Mouse (Mus musculus) spleen, adult 2 months (tissue): ENCODE results near the gene Mid1. TPM values are rescaled to one million over a fixed set of nuclear protein-coding genes. Genes with fewer than 3 reads are reported as not detected.
"Not testable (repeated sequence)": the region's sequence is repeated elsewhere in the genome, so short reads cannot be mapped to it uniquely, and the experiment has no call there.

ENCODE experiments used
- DNase-seq, 2 experiments: peaks; one replicate each; pipeline versions ENCODE4 v3.0.0 to v3.0.0-alpha.2; 2012 to 2021; ENCODE audit warnings: low spot score in 2 of 2, low read depth in 1 of 2
- H3K27ac ChIP-seq: fragments of 200-500 bp; 2 replicates; pipeline ENCODE4 v1.5.1; 2012; ENCODE audit warnings: low read length, inconsistent platforms; ENCODE audit not compliant: insufficient read depth
- H3K27me3 ChIP-seq: fragments of 200-500 bp; 2 replicates; pipeline ENCODE4 v1.6.1; 2012; ENCODE audit warnings: mild to moderate bottlenecking, moderate library complexity, low read length, inconsistent platforms; ENCODE audit not compliant: control insufficient read depth, insufficient read depth
- H3K36me3 ChIP-seq: fragments of 200-500 bp; 2 replicates; pipeline ENCODE4 v1.6.1; 2012; ENCODE audit warnings: mild to moderate bottlenecking, low read length, inconsistent platforms; ENCODE audit not compliant: control insufficient read depth, insufficient read depth
- H3K4me1 ChIP-seq: fragments of 200-500 bp; 2 replicates; pipeline ENCODE4 v1.6.1; 2011; ENCODE audit warnings: inconsistent platforms; ENCODE audit not compliant: control insufficient read depth, insufficient read depth, insufficient read length
- H3K4me3 ChIP-seq: fragments of 200-500 bp; 2 replicates; pipeline ENCODE4 v1.5.1; 2011; ENCODE audit warnings: mild to moderate bottlenecking, inconsistent platforms; ENCODE audit not compliant: insufficient read depth, insufficient read length; ENCODE audit errors: extremely low read depth
- CTCF ChIP-seq: fragments of 200-500 bp; IDR thresholded peaks from 2 replicates; pipeline ENCODE4 v1.5.1; 2011; ENCODE audit warnings: mild to moderate bottlenecking, inconsistent platforms; ENCODE audit not compliant: insufficient read depth, insufficient read length, insufficient replicate concordance; ENCODE audit errors: extremely low read depth
- WGBS: fragments of 180-500 bp; shearing (Covaris S2); methylation state at CpG from one replicate; pipeline ENCODE4 v1.1.7; 2018; 5-methylcytosine and 5-hydroxymethylcytosine counted together
- polyA plus RNA-seq: library from polyadenylated mRNA; depleted of rRNA; stranded (reverse); fragments of >200 nt; gene quantifications from 2 replicates; pipeline ENCODE4 v1.2.3, GENCODE M21; 2012

The Mid1 gene
- polyA plus RNA-seq, 1 experiment = 4.1 TPM

GRCm38 (mm10) chrX:170017333-170018245 is 332.6 kb downstream of the Mid1 start:
- 70% methylated on average over 27 of the region's 27 CpGs for WGBS

DNA sequence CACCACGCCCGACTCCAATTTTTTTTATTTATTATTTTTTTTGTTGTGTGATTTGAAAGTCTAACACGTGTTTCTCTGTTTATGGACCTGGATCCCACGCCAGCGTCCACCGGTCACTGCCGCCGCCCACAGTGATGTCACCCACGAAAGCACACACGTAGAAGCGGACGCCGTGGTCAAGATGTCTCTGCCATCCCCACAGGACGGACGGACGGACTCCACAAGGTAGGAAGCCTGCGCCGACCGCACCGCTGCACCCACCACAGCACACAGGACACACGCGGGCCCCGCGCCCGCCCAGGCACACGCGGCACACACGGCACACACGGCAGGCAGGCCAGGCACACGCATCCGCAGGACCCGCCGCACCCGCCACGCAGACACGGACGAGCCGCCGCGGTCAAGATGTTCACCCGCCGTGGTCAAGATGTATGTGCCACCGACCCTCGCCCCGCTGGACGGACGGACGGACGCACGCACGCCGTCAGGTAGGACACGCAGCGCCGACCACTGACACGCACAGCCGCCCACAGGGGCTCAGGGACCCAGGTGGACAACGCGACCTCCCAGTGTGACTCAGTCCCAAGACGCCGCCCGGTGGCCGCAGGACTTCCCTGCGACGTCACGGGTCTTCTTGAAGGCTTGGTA is 333.7 kb downstream of the Mid1 start:
- WGBS = 87% methylated on average over 66 of the region's 66 CpGs
- not testable (repeated sequence) for H3K4me1 ChIP-seq, H3K4me3 ChIP-seq, H3K27ac ChIP-seq, H3K27me3 ChIP-seq
- peak in 1 of 2 experiments; percentile 80 for DNase-seq
- H3K36me3 ChIP-seq = peaks cover 21% of the 10 kb centered on the region

More at GRCm38 (mm10) chrX:170017333-170018245, 332.6 kb downstream of the Mid1 start:
- H3K4me3 ChIP-seq, H3K4me1 ChIP-seq, H3K27ac ChIP-seq, H3K27me3 ChIP-seq: not testable (repeated sequence)
- TF ChIP-seq CTCF = peak; percentile 86; the same call in 1 of the 2 replicates
- peak; percentile 79 to 88 for DNase-seq
- H3K36me3 ChIP-seq = peaks cover 21% of the 10 kb centered on the region

DNA sequence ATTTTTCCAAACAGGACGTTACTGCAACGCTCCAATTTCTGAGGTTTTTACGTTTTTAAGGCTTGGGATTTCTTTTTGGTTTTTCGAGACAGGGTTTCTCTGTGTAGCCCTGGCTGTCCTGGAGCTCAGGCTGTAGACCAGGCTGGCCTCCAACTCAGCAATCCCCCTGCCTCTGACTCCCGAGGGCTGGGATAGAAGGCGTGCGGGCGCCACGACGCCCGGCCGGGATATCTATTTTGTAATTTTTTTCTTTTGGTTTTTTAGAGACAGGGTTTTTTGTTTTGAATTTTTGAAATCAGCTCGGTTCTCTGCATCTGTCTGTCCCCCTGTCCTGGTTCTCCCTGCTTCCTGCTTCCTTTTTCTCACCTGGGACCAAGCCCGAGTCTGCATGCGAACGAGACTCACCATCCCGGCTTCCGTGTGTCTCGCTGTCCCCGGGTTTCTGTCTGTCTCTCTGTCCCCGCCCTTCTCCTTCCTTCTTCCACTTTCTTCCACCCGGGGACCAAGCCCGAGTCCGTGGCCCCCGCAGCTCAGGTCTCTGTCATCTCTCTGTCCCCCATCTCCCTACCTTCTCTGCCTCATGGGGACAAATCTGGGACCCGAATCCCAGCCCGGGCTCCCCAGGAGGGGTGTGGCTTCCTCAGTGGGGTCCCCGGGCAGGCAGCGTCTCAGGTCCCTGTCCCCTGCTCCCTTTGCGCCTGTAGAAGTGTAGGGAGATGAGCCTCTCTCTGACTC is 334.4 kb downstream of the Mid1 start:
- H3K4me3 ChIP-seq, H3K4me1 ChIP-seq, H3K27ac ChIP-seq, H3K27me3 ChIP-seq: not testable (repeated sequence)
- WGBS = 88% methylated on average over 30 of the region's 30 CpGs
- peaks cover 21% of the 10 kb centered on the region for H3K36me3 ChIP-seq
- peak in 1 of 2 experiments; percentile 67 for DNase-seq

DNA sequence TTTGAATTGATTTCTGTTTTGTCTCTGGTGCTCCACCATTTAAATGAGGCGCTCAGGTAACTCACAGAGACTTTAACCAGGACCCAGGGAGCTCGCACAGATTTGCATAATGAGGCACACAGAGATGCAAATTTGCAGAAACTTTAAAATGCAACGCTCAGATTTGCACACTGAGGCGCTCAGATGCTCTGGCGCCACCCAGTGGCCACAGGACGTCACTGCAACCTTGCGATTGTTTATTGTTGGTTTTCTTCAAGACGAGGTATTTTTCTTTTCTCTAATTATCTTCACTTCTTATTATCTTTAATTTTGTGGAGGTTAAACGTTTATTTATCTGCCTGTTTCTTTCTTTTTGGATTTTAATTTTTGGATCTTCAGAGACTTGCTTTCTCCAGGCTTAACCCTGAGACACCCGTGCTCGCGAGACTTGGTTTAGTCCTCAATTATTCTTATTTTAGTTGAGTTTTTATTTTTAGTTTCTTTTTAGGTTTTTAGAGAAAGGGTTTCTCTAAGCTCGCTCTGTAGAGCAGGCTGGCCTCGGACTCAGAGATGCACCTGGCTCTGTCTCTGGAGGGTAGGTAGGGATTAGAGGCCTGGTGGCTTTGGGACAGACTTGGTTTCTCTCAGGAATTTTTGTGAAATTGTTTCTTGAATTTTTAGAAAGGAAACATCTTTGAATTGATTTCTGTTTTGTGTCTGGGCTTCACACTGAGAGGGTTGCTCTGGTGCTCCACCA is 335.1 kb downstream of the Mid1 start:
- peaks cover 21% of the 10 kb centered on the region for H3K36me3 ChIP-seq
- not testable (repeated sequence) for H3K4me1 ChIP-seq, H3K27me3 ChIP-seq, H3K4me3 ChIP-seq, H3K27ac ChIP-seq
- DNase-seq = peak; percentile 94 to 95
- 57% methylated on average over 14 of the region's 14 CpGs for WGBS
- peak; percentile 54; the same call in 1 of the 2 replicates for TF ChIP-seq CTCF

DNA sequence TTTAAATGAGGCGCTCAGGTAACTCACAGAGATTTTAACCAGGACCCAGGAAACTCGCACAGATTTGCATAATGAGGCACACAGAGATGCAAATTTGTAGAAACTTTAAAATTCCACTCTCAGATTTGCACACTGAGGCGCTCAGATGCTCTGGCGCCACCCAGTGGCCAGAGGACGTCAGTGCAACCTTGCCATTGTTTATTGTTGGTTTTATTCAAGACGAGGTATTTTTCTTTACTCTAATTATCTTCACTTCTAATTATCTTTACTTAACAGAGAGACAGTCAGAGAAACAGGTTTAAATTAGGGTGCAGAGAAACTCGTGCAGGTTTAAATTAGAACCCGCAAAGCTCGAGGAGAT is 335.7 kb downstream of the Mid1 start:
- not testable (repeated sequence) for H3K4me1 ChIP-seq, H3K4me3 ChIP-seq, H3K27me3 ChIP-seq, H3K27ac ChIP-seq
- H3K36me3 ChIP-seq = peaks cover 21% of the 10 kb centered on the region
- WGBS = 54% methylated on average over 9 of the region's 9 CpGs
- TF ChIP-seq CTCF = peak; percentile 98
- peak; percentile 74 to 97 for DNase-seq

- WGBS = 81% methylated on average over 12 of the region's 12 CpGs
- H3K4me1 ChIP-seq, H3K4me3 ChIP-seq, H3K27me3 ChIP-seq, H3K27ac ChIP-seq: not testable (repeated sequence)
- H3K36me3 ChIP-seq = peaks cover 21% of the 10 kb centered on the region
- DNase-seq = peak in 1 of 2 experiments; percentile 55
These were observed 336.2 kb downstream of the Mid1 start for GRCm38 (mm10) chrX:170021205-170021604.
